Mouse (Mus musculus) neural tube, embryonic 14.5 days (tissue): ENCODE results near the gene Fbxo46. TPM values are rescaled to one million over a fixed set of nuclear protein-coding genes. Genes with fewer than 3 reads are reported as not detected.
A peak's percentile ranks its signal among the peaks of the same experiment; 100 is the strongest.
"Not testable (repeated sequence)": the region's sequence is repeated elsewhere in the genome, so short reads cannot be mapped to it uniquely, and the experiment has no call there.

Source experiments
- ATAC-seq: fragments of 200-750 bp; cut with Nextera tagmentation; 2 replicates; pipeline ENCODE4 v1.8.0; 2017; ENCODE audit warnings: low read depth, mild to moderate bottlenecking, moderate TSS enrichment, moderate library complexity
- H3K27ac ChIP-seq: fragments of 300-500 bp; sonication (generic); 2 replicates; pipeline ENCODE4 v1.5.1; 2014; ENCODE audit warnings: low read depth, mild to moderate bottlenecking, control low read depth, low read length, moderate library complexity, mixed read lengths
- H3K27me3 ChIP-seq: fragments of 300-500 bp; sonication (generic); 2 replicates; pipeline ENCODE4 v1.6.1; 2014; ENCODE audit warnings: low read length; ENCODE audit not compliant: control insufficient read depth, insufficient read depth
- H3K36me3 ChIP-seq: fragments of 300-500 bp; sonication (generic); 2 replicates; pipeline ENCODE4 v1.6.1; 2014; ENCODE audit warnings: low read length, mixed read lengths; ENCODE audit not compliant: control insufficient read depth, insufficient read depth
- H3K4me1 ChIP-seq: fragments of 300-500 bp; sonication (generic); 2 replicates; pipeline ENCODE4 v1.6.1; 2014; ENCODE audit warnings: low read length; ENCODE audit not compliant: control insufficient read depth, insufficient read depth
- H3K4me2 ChIP-seq: fragments of 300-500 bp; sonication (generic); 2 replicates; pipeline ENCODE4 v1.6.1; 2014; ENCODE audit warnings: mild to moderate bottlenecking, low read depth, low read length, control low read depth
- H3K4me3 ChIP-seq: fragments of 300-500 bp; sonication (generic); 2 replicates; pipeline ENCODE4 v1.5.1; 2014; ENCODE audit warnings: low read depth, low read length, control low read depth, mixed read lengths
- H3K9ac ChIP-seq: fragments of 300-500 bp; sonication (generic); replicated peaks from 2 replicates; pipeline ENCODE4 v1.6.1; 2014; ENCODE audit warnings: low read depth, mild to moderate bottlenecking, control low read depth, low read length, mixed read lengths
- H3K9me3 ChIP-seq: fragments of 300-500 bp; sonication (generic); 2 replicates; pipeline ENCODE4 v1.6.1; 2016; ENCODE audit warnings: low read length; ENCODE audit not compliant: control insufficient read depth
- WGBS: fragments of 180-500 bp; shearing (Covaris S2); extraction: QIAGEN DNeasy Blood & Tissue Kit; methylation state at CpG from one replicate; pipeline ENCODE4 v1.1.7; 2014; 5-methylcytosine and 5-hydroxymethylcytosine counted together
- polyA plus RNA-seq: library from polyadenylated mRNA; unstranded; fragments of >200 nt; fragmentation: Nextera tagmentation; extraction: Ambion mirVana; gene quantifications from 2 replicates; pipeline ENCODE4 v1.2.1, GENCODE M21; 2014

Gene Fbxo46
- polyA plus RNA-seq, 1 experiment from 2014 or later: 11.6 TPM

GRCm38 (mm10) chr7:19151121-19151520 lies 31.5 kb downstream of the Fbxo46 start:
- H3K9ac ChIP-seq, H3K27me3 ChIP-seq, H3K9me3 ChIP-seq, H3K27ac ChIP-seq, H3K4me2 ChIP-seq, H3K4me3 ChIP-seq, ATAC-seq: not testable (repeated sequence)
- Histone ChIP-seq H3K4me1 (peaks cover 14% of the 10 kb centered on the region), H3K36me3 (peaks cover 16% of the 10 kb centered on the region)
- WGBS: 92% methylated on average over 10 of the region's 10 CpGs

DNA sequence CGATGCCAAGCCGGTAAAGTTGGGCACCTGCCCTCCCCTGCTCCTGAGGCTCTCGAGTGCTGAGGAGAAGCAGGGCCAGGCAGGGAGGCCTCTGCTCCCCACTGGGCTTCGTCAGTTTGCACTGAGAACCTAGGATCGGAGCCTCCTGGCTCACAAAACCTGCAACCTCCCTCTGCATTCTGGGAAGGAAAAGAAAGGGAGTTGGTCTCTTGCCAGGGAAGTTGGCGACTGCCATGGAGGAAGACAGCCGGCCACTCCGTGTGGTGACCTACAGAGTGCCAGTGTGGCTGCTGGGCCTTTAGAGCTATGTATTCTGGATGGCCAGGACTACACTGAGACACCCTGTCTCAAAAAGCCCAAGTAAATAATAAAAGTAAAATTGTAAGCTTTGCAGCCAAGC lies 35.1 kb downstream of the Fbxo46 start:
- no peaks in the 10 kb centered on the region for H3K9me3 ChIP-seq
- no peak overlapping the region for H3K4me2 ChIP-seq
- no peak overlapping the region for H3K27ac ChIP-seq
- H3K27me3 ChIP-seq: peaks cover 5% of the 10 kb centered on the region; the same call in 1 of the 2 replicates
- H3K36me3 ChIP-seq: peaks cover 16% of the 10 kb centered on the region
- 75% methylated on average over 8 of the region's 8 CpGs for WGBS
- no peak overlapping the region for H3K9ac ChIP-seq
- H3K4me3 ChIP-seq: no peak overlapping the region
- peaks cover 10% of the 10 kb centered on the region for H3K4me1 ChIP-seq
- no peak for ATAC-seq

DNA sequence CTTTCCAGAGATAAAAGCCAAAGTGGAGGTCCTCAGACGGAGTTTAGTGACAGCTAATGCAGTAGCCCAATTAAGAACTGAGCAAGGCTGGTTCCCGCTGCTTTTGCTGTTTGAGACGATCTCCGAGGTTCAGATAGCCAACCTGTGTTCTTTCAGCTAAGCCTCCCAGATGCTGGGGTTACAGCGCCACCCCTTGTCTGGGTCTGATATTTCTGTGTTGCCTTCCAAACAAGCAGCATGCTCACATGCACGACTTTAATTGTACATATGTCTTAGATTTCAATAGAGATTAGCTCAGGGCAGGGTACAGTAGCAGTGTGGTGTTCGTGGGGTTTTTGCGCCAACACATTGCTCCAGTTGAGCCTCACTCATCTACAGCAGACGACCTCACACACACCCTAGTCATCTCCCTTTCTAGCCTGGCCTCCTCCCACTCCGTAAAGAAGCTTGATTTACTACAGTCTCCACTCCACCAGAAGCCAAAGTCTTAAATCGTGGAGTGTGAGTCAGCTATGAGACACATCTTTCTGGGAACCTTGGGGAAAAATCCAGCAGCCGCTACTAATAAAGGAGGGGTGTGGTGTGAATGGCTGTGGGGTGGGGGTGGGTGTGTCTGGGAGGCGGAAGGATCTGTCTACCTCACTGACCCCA lies 36.3 kb downstream of the Fbxo46 start:
- Histone ChIP-seq H3K36me3 (peaks cover 16% of the 10 kb centered on the region), H3K27ac (no peak overlapping the region), H3K9ac (no peak overlapping the region), H3K4me1 (peaks cover 7% of the 10 kb centered on the region), H3K4me3 (no peak overlapping the region), H3K4me2 (no peak overlapping the region), H3K9me3 (no peaks in the 10 kb centered on the region), H3K27me3 (peaks cover 9% of the 10 kb centered on the region; the same call in 1 of the 2 replicates)
- no peak for ATAC-seq
- WGBS: 54% methylated on average over 13 of the region's 13 CpGs

GRCm38 (mm10) chr7:19157160-19157800 lies 37.6 kb downstream of the Fbxo46 start:
- H3K9ac ChIP-seq: 0 out of 2 replicates have a peak overlapping the region, but pooled peaks have one; percentile 12
- H3K4me1 ChIP-seq: peaks cover 7% of the 10 kb centered on the region
- no peak overlapping the region for H3K4me3 ChIP-seq
- H3K27ac ChIP-seq: peak overlapping the region; percentile 41
- H3K9me3 ChIP-seq: no peaks in the 10 kb centered on the region
- WGBS: 6% methylated on average over 30 of the region's 30 CpGs
- peak; percentile 74 for ATAC-seq
- H3K4me2 ChIP-seq: peak overlapping the region; percentile 24
- H3K27me3 ChIP-seq: peaks cover 10% of the 10 kb centered on the region; the same call in 1 of the 2 replicates
- H3K36me3 ChIP-seq: peaks cover 8% of the 10 kb centered on the region

DNA sequence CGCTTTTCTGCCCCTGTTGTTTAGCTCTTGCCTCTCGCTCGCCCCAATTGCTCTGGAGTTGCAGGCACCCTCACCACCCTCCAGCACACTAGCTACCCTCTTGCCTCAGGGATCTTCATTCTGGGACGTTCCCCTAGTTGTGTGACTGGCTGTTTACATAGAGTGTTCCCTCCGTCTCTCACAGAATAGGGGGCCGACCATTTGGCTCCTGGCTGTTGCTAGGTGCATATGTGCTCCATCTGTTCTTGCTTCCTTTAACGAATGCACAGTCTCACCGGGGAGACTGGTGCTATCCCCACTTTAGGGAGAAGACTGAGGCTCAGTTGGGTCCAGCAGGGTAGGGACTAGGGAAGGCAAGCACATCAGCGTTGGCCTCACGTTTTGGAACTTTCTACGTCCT lies 38.9 kb downstream of the Fbxo46 start:
- H3K36me3 ChIP-seq: no peaks in the 10 kb centered on the region; the same call in 1 of the 2 replicates
- WGBS: 68% methylated on average over 11 of the region's 11 CpGs
- H3K27ac ChIP-seq: no peak overlapping the region
- peaks cover 10% of the 10 kb centered on the region; the same call in 1 of the 2 replicates for H3K27me3 ChIP-seq
- H3K9ac ChIP-seq: no peak overlapping the region
- H3K4me2 ChIP-seq: no peak overlapping the region
- H3K9me3 ChIP-seq: no peaks in the 10 kb centered on the region
- H3K4me1 ChIP-seq: peaks cover 7% of the 10 kb centered on the region
- no peak for ATAC-seq
- no peak overlapping the region for H3K4me3 ChIP-seq

DNA sequence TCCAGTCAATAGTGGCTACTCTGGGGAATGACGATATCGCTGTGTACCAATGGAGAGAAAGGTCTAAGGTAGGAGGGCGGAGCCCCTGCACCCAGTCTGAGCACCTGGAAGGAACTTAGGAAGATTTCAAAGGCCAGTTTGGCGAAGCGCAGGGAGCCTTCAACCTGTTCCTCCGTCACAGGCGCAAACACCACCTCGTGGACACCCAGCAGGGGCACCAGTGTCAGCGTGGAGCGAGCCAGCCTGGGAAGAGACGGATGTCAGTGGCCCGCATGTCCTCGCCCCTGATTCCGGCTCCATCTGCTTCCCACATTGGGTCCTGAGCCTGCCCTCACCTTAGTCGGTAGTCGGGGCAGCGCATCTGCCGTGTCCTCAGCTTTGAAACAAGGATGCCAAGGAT lies 39.8 kb downstream of the Fbxo46 start:
- H3K4me3 ChIP-seq: no peak overlapping the region
- no peaks in the 10 kb centered on the region for H3K36me3 ChIP-seq
- no peak overlapping the region for H3K9ac ChIP-seq
- H3K9me3 ChIP-seq: no peaks in the 10 kb centered on the region
- no peak for ATAC-seq
- H3K27me3 ChIP-seq: peaks cover 12% of the 10 kb centered on the region
- H3K27ac ChIP-seq: no peak overlapping the region
- WGBS: 15% methylated on average over 18 of the region's 18 CpGs
- peaks cover 7% of the 10 kb centered on the region for H3K4me1 ChIP-seq
- peak overlapping the region; percentile 41; the same call in 1 of the 2 replicates for H3K4me2 ChIP-seq

DNA sequence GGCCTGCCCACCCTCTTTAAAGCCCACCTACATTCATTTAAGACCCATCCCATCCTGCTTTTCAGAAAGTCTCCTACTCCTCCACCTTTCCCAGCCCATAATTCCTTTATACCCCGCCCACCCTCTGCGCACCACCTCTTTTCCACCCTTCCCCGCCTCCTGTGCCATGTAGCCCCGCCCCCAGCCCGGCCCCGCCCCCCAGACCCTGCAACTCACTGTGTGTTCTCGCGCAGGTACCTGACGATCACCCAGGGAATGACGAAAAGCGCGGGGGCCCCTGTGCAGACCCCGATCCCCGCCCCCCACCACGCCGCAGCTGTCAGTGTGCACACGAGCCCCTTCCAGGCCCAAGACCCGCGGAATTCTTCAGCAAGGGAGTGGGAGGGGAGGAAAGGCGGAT lies 40.5 kb downstream of the Fbxo46 start:
- Histone ChIP-seq H3K27me3 (peaks cover 13% of the 10 kb centered on the region), H3K27ac (no peak overlapping the region), H3K4me2 (peak overlapping the region; percentile 41), H3K4me3 (peak overlapping the region; percentile 26), H3K9ac (peak overlapping the region; percentile 5; the same call in 1 of the 2 replicates), H3K9me3 (no peaks in the 10 kb centered on the region), H3K4me1 (peaks cover 7% of the 10 kb centered on the region), H3K36me3 (no peaks in the 10 kb centered on the region)
- WGBS: 2% methylated on average over 20 of the region's 20 CpGs
- peak; percentile 44 for ATAC-seq

- Histone ChIP-seq H3K9ac (no peak overlapping the region), H3K4me2 (no peak overlapping the region), H3K27ac (no peak overlapping the region), H3K4me1 (peaks cover 7% of the 10 kb centered on the region), H3K9me3 (no peaks in the 10 kb centered on the region), H3K4me3 (no peak overlapping the region), H3K27me3 (peaks cover 13% of the 10 kb centered on the region), H3K36me3 (no peaks in the 10 kb centered on the region)
- 83% methylated on average over 7 of the region's 7 CpGs for WGBS
- ATAC-seq: no peak
Observed at GRCm38 (mm10) chr7:19162928-19163327, 43.3 kb downstream of the Fbxo46 start.

DNA sequence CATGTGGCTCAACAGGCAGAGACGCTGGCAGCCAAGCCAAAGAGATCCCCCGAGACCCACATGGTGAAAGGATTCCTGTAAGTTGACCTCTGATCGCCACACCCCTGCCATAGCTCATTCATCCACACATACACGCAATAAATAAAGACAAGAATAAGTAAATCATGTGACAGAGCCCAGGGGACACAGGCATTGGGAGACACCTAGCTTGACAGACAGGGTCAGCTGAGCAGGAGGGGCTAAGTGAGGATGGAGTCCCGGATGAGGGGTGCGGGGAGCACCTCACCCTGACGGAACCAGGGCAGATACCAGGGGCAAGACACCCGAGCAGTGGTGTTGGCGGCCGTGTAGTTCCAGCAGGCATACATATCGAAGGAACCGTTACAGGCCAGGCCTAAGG lies 44.1 kb downstream of the Fbxo46 start:
- no peak for ATAC-seq
- Histone ChIP-seq H3K4me1 (peaks cover 7% of the 10 kb centered on the region), H3K27me3 (peaks cover 13% of the 10 kb centered on the region)

More for the DNA sequence above, 44.1 kb downstream of the Fbxo46 start:
- H3K9ac ChIP-seq: no peak overlapping the region
- H3K4me2 ChIP-seq: no peak overlapping the region
- WGBS: 26% methylated on average over 12 of the region's 12 CpGs
- H3K9me3 ChIP-seq: no peaks in the 10 kb centered on the region
- H3K36me3 ChIP-seq: no peaks in the 10 kb centered on the region
- no peak overlapping the region for H3K27ac ChIP-seq
- H3K4me3 ChIP-seq: no peak overlapping the region
